Mouse (Mus musculus): Measurements from ENCODE around the gene Egfl7.

The Egfl7 gene

GRCm38 (mm10) chr2:26641006-26641647 lies 61.3 kb downstream of the Egfl7 start:
- DNase-seq: no peak
